Mouse (Mus musculus) MEL (cell line): Measurements from ENCODE around the gene Yipf2. TPM values are rescaled to one million over a fixed set of nuclear protein-coding genes. Genes with fewer than 3 reads are reported as not detected.

Experiments used
- DNase-seq: peaks from one replicate; pipeline ENCODE4 v3.0.0; 2011; ENCODE audit warnings: low read depth, low spot score
- H3K27ac ChIP-seq: 2 replicates; pipeline ENCODE4 v1.5.1; 2012; ENCODE audit warnings: low read depth, mild to moderate bottlenecking, control low read depth, low read length, moderate library complexity; ENCODE audit not compliant: control insufficient read depth
- H3K27me3 ChIP-seq, 2 experiments: fragments of 150-350 bp in 1 of 2; sonication (generic) in 1 of 2; 2 replicates each; pipeline ENCODE4 v1.6.1; 2012; ENCODE audit warnings: low read length in 2 of 2, mild to moderate bottlenecking in 2 of 2, improper control_type of control experiment in 1 of 2, moderate library complexity in 1 of 2; ENCODE audit not compliant: insufficient read depth in 2 of 2, control insufficient read depth in 1 of 2
- H3K36me3 ChIP-seq, 2 experiments: 2 replicates each; pipeline ENCODE4 v1.6.1; 2012 to 2014; ENCODE audit warnings: low read length in 2 of 2, improper control_type of control experiment in 1 of 2, inconsistent platforms in 1 of 2, mild to moderate bottlenecking in 1 of 2; ENCODE audit not compliant: insufficient read depth in 2 of 2, control insufficient read depth in 1 of 2
- H3K4me1 ChIP-seq, 2 experiments: fragments of 150-350 bp in 1 of 2; sonication (generic) in 1 of 2; 2 replicates each; pipeline ENCODE4 v1.6.1; 2012; ENCODE audit warnings: low read length in 2 of 2, improper control_type of control experiment in 1 of 2, mild to moderate bottlenecking in 1 of 2; ENCODE audit not compliant: insufficient read depth in 2 of 2, control insufficient read depth in 1 of 2
- H3K4me3 ChIP-seq, 2 experiments: fragments of 150-350 bp in 1 of 2; sonication (generic) in 1 of 2; 2 replicates each; pipeline ENCODE4 v1.5.1; 2012; ENCODE audit warnings: low read depth in 2 of 2, low read length in 2 of 2, mild to moderate bottlenecking in 2 of 2, moderate library complexity in 2 of 2, control low read depth in 1 of 2, improper control_type of control experiment in 1 of 2; ENCODE audit not compliant: control insufficient read depth in 1 of 2, insufficient read depth in 1 of 2
- H3K79me2 ChIP-seq: 2 replicates; pipeline ENCODE4 v1.6.1; 2012; ENCODE audit warnings: mild to moderate bottlenecking, low read length, moderate library complexity; ENCODE audit not compliant: control insufficient read depth, poor library complexity, insufficient read depth
- H3K9ac ChIP-seq: 2 replicates; pipeline ENCODE4 v1.6.1; 2012; ENCODE audit warnings: low read depth, mild to moderate bottlenecking, control low read depth, low read length, moderate library complexity; ENCODE audit not compliant: control insufficient read depth, poor library complexity, severe bottlenecking
- H3K9me3 ChIP-seq: fragments of 150-350 bp; sonication (generic); replicated peaks from 2 replicates; pipeline ENCODE4 v1.6.1; 2012; ENCODE audit warnings: mild to moderate bottlenecking, low read length, improper control_type of control experiment, moderate library complexity; ENCODE audit not compliant: insufficient read depth
- BHLHE40 ChIP-seq: IDR thresholded peaks from 2 replicates; pipeline ENCODE4 v1.6.1; 2012; ENCODE audit warnings: low read depth, mild to moderate bottlenecking, inconsistent platforms, low read length, improper control_type of control experiment, borderline replicate concordance
- CHD1 ChIP-seq: IDR thresholded peaks from 2 replicates; pipeline ENCODE4 v1.6.1; 2012; ENCODE audit warnings: low read depth, mild to moderate bottlenecking, inconsistent platforms, low read length, improper control_type of control experiment
- CHD2 ChIP-seq: IDR thresholded peaks from 2 replicates; pipeline ENCODE4 v1.6.1; 2011; ENCODE audit warnings: low read length, improper control_type of control experiment
- CTCF ChIP-seq, 3 experiments: IDR thresholded peaks in 2 of 3; conservative IDR thresholded peaks in 1 of 3; 2 replicates each; pipeline ENCODE4 v1.5.1; 2011 to 2012; ENCODE audit warnings: low read length in 3 of 3, low read depth in 2 of 3, mild to moderate bottlenecking in 2 of 3, improper control_type of control experiment in 1 of 3, inconsistent platforms in 1 of 3, mixed read lengths in 1 of 3, moderate library complexity in 1 of 3; ENCODE audit not compliant: control insufficient read depth in 1 of 3, insufficient read depth in 1 of 3, poor library complexity in 1 of 3, severe bottlenecking in 1 of 3
- E2F4 ChIP-seq: IDR thresholded peaks from 2 replicates; pipeline ENCODE4 v1.6.1; 2011; ENCODE audit warnings: low read depth, low read length, improper control_type of control experiment, borderline replicate concordance
- ELF1 ChIP-seq: IDR thresholded peaks from 2 replicates; pipeline ENCODE4 v1.6.1; 2014; ENCODE audit warnings: low read depth, mild to moderate bottlenecking, inconsistent platforms, low read length, improper control_type of control experiment, moderate library complexity
- EP300 ChIP-seq, 2 experiments: IDR thresholded peaks; 2 replicates each; pipeline ENCODE4 v1.6.1; 2011; ENCODE audit warnings: improper control_type of control experiment in 2 of 2, low read length in 2 of 2, low read depth in 1 of 2, mild to moderate bottlenecking in 1 of 2
- ETS1 ChIP-seq: IDR thresholded peaks from 2 replicates; pipeline ENCODE4 v1.6.1; 2012; ENCODE audit warnings: low read depth, mild to moderate bottlenecking, inconsistent platforms, low read length, improper control_type of control experiment, moderate library complexity
- GABPA ChIP-seq: IDR thresholded peaks from 2 replicates; pipeline ENCODE4 v1.6.1; 2012; ENCODE audit warnings: low read depth, mild to moderate bottlenecking, inconsistent platforms, low read length, improper control_type of control experiment, moderate library complexity
- HCFC1 ChIP-seq: IDR thresholded peaks from 2 replicates; pipeline ENCODE4 v1.6.1; 2012; ENCODE audit warnings: low read depth, mild to moderate bottlenecking, inconsistent platforms, low read length, improper control_type of control experiment, moderate library complexity
- KAT2A ChIP-seq: conservative IDR thresholded peaks from 2 replicates; pipeline ENCODE4 v1.6.1; 2012; ENCODE audit warnings: low read depth, low read length, improper control_type of control experiment, inconsistent platforms
- MAFK ChIP-seq: IDR thresholded peaks from 2 replicates; pipeline ENCODE4 v1.6.1; 2011; ENCODE audit warnings: low read depth, mild to moderate bottlenecking, low read length, improper control_type of control experiment, borderline replicate concordance
- MAX ChIP-seq: IDR thresholded peaks from 2 replicates; pipeline ENCODE4 v1.6.1; 2011; ENCODE audit warnings: low read length, improper control_type of control experiment
- MAZ ChIP-seq: IDR thresholded peaks from 2 replicates; pipeline ENCODE4 v1.6.1; 2012; ENCODE audit warnings: low read depth, mild to moderate bottlenecking, inconsistent platforms, low read length, improper control_type of control experiment
- MEF2A ChIP-seq: IDR thresholded peaks from 2 replicates; pipeline ENCODE4 v1.6.1; 2014; ENCODE audit warnings: low read depth, mild to moderate bottlenecking, inconsistent platforms, low read length, improper control_type of control experiment; ENCODE audit not compliant: poor library complexity, insufficient replicate concordance, severe bottlenecking; ENCODE audit errors: extremely low read depth
- MXI1 ChIP-seq: IDR thresholded peaks from 2 replicates; pipeline ENCODE4 v1.6.1; 2011; ENCODE audit warnings: mild to moderate bottlenecking, low read depth, low read length, improper control_type of control experiment
- MYB ChIP-seq: IDR thresholded peaks from 2 replicates; pipeline ENCODE4 v1.6.1; 2011; ENCODE audit warnings: mild to moderate bottlenecking, low read depth, low read length, improper control_type of control experiment
- MYC ChIP-seq: IDR thresholded peaks from 2 replicates; pipeline ENCODE4 v1.6.1; 2011; ENCODE audit warnings: low read depth, mild to moderate bottlenecking, low read length, improper control_type of control experiment, moderate library complexity
- NELFE ChIP-seq: IDR thresholded peaks from 2 replicates; pipeline ENCODE4 v1.6.1; 2011; ENCODE audit warnings: low read depth, low read length, improper control_type of control experiment
- NRF1 ChIP-seq: IDR thresholded peaks from 2 replicates; pipeline ENCODE4 v1.6.1; 2014; ENCODE audit warnings: low read depth, mild to moderate bottlenecking, inconsistent platforms, low read length, improper control_type of control experiment, moderate library complexity; ENCODE audit not compliant: poor library complexity, insufficient read depth, severe bottlenecking
- POLR2A ChIP-seq, 2 experiments: IDR thresholded peaks; 2 replicates each; pipeline ENCODE4 v1.6.1; 2011 to 2012; ENCODE audit warnings: low read length in 2 of 2, mild to moderate bottlenecking in 2 of 2, control low read depth in 1 of 2, improper control_type of control experiment in 1 of 2, low read depth in 1 of 2, moderate library complexity in 1 of 2; ENCODE audit not compliant: control insufficient read depth in 1 of 2, insufficient read depth in 1 of 2, poor library complexity in 1 of 2
- POLR2AphosphoS2 ChIP-seq: IDR thresholded peaks from 2 replicates; pipeline ENCODE4 v1.6.1; 2011; ENCODE audit warnings: low read length, improper control_type of control experiment
- RAD21 ChIP-seq: IDR thresholded peaks from 2 replicates; pipeline ENCODE4 v1.6.1; 2011; ENCODE audit warnings: mild to moderate bottlenecking, low read depth, low read length, improper control_type of control experiment
- SIN3A ChIP-seq: IDR thresholded peaks from 2 replicates; pipeline ENCODE4 v1.6.1; 2012; ENCODE audit warnings: low read length, improper control_type of control experiment, inconsistent platforms
- TAL1 ChIP-seq: IDR thresholded peaks from 2 replicates; pipeline ENCODE4 v1.6.1; 2012; ENCODE audit warnings: mild to moderate bottlenecking, inconsistent platforms, low read length, moderate library complexity, mixed read lengths
- TBP ChIP-seq: IDR thresholded peaks from 2 replicates; pipeline ENCODE4 v1.8.0; 2011; ENCODE audit warnings: low read depth, low read length, improper control_type of control experiment
- TCF12 ChIP-seq: IDR thresholded peaks from 2 replicates; pipeline ENCODE4 v1.6.1; 2014; ENCODE audit warnings: low read depth, mild to moderate bottlenecking, inconsistent platforms, low read length, improper control_type of control experiment, moderate library complexity
- UBTF ChIP-seq: IDR thresholded peaks from 2 replicates; pipeline ENCODE4 v1.6.1; 2012; ENCODE audit warnings: low read depth, mild to moderate bottlenecking, inconsistent platforms, low read length, improper control_type of control experiment, moderate library complexity, borderline replicate concordance; ENCODE audit not compliant: insufficient read depth
- USF1 ChIP-seq: IDR thresholded peaks from 2 replicates; pipeline ENCODE4 v1.6.1; 2014; ENCODE audit warnings: low read depth, mild to moderate bottlenecking, inconsistent platforms, low read length, improper control_type of control experiment, moderate library complexity
- ZC3H11A ChIP-seq: IDR thresholded peaks from 2 replicates; pipeline ENCODE4 v1.6.1; 2012; ENCODE audit warnings: low read depth, mild to moderate bottlenecking, inconsistent platforms, low read length, improper control_type of control experiment
- ZKSCAN1 ChIP-seq: IDR thresholded peaks from 2 replicates; pipeline ENCODE4 v1.6.1; 2012; ENCODE audit warnings: low read depth, mild to moderate bottlenecking, inconsistent platforms, low read length, improper control_type of control experiment, moderate library complexity
- polyA plus RNA-seq, 2 experiments: library from polyadenylated mRNA; stranded (reverse) in 1 of 2; unstranded in 1 of 2; fragments of >175 nt in 1 of 2; fragments of >200 nt in 1 of 2; gene quantifications; 2 replicates each; pipeline versions ENCODE4 v1.2.1 to v1.2.4; 2012; ENCODE audit warnings: low replicate concordance in 2 of 2, low read depth in 1 of 2; ENCODE audit not compliant: insufficient read length in 2 of 2, insufficient read depth in 1 of 2, missing spikeins in 1 of 2
- total RNA-seq: library from RNA; depleted of rRNA; stranded (reverse); fragments of 300-350 nt; gene quantifications from 2 replicates; pipeline ENCODE4 v1.2.3, GENCODE M21; 2012

The Yipf2 gene
- total and polyA plus RNA-seq, 3 experiments = 22.8 to 84.9 TPM; not detected in 1

DNA sequence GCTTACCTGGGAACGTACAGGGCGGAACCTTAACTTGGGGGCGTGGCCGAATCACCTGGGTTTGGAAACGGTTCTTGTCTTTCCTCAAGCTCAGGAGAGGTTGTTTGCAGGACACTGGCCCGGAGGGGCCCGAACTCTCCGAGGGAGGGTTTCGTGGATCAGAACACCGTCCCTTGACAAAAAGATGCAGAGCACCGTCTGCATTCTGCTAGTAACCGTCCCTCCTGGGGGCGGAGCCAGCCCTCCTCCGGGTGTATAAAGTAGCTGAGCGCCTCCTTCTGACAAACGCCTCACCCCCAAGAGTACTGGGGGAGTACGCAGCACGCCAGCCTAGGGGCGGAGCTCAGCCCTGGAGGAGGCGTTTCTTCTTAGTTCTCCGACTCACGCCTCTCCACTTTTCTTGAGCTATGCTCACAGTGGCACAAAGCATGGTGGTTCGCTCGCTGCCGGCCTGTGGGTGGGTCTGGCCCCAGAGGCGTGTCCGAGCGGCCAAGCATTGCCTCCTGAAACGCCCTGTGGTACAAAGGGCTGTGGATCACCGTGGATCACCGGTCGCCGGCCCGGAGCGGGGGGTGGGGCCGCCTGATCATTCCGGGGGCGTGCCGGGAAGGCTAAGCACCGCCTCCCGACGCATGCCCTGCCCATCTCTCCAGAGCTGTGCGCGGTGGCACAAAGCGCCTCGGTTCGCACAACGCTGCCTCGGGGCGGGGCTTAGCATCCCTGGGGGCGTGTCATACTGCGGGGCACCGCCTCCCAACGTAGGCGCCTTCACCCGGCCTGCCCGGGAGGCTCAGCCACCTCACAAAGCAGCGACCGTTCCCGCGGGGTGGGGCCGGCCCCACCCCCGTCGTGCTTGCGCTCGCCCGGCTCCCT lies 46.5 kb downstream of the Yipf2 start:
- Histone ChIP-seq H3K9ac (peak overlapping the region; percentile 69), H3K4me1 (peaks cover 15 to 17% of the 10 kb centered on the region in 2 experiments), H3K79me2 (peaks cover 41% of the 10 kb centered on the region), H3K27ac (peak overlapping the region; percentile 38; the same call in 1 of the 2 replicates)
- no peak for TF ChIP-seq ZC3H11A
- TF ChIP-seq ZKSCAN1 = 0 out of 2 replicates have a peak, but pooled peaks have one; percentile 8
- peak; percentile 64; the same call in 1 of the 2 replicates for TF ChIP-seq MYB
- peak; percentile 82 for TF ChIP-seq HCFC1
- TF ChIP-seq MEF2A = peak; percentile 65; the same call in 1 of the 2 replicates
- no peak; the same call in 1 of the 2 replicates for TF ChIP-seq KAT2A
- TF ChIP-seq EP300 (IDR thresholded peaks at IDR 0.05; ENCODE audit: low read depth in 1 of 2, low read length in 2 of 2) = peak in 1 of 2 experiments; percentile 53; a peak in 2 of 4 replicates
- TF ChIP-seq MAX = peak; percentile 70
- peak; percentile 41; the same call in 1 of the 2 replicates for TF ChIP-seq USF1
- TF ChIP-seq RAD21 = no peak; the same call in none of the 2 replicates
- no peak; the same call in none of the 2 replicates for TF ChIP-seq POLR2AphosphoS2
- peak; percentile 92 for TF ChIP-seq TBP
- TF ChIP-seq GABPA = no peak
- TF ChIP-seq POLR2A (IDR thresholded peaks at IDR 0.05; ENCODE audit: control insufficient read depth in 1 of 2, insufficient read depth in 1 of 2, low read depth in 1 of 2, low read length in 2 of 2, poor library complexity in 1 of 2) = peak in 1 of 2 experiments; percentile 74; a peak in 3 of 4 replicates
- peak; percentile 54 for TF ChIP-seq MYC
- TF ChIP-seq MAZ = peak; percentile 98
- no peak for TF ChIP-seq UBTF
- TF ChIP-seq TAL1 = no peak
- TF ChIP-seq TCF12 = peak; percentile 56; the same call in 1 of the 2 replicates
- peak; percentile 53; the same call in 1 of the 2 replicates for TF ChIP-seq E2F4
- TF ChIP-seq MAFK = no peak
- peak in 2 of 3 experiments; percentile 48 to 96; a peak in 5 of 6 replicates for TF ChIP-seq CTCF (IDR thresholded peaks at IDR 0.05 in 2 of 3, conservative IDR thresholded peaks at IDR 0.05 in 1 of 3; ENCODE audit: control insufficient read depth in 1 of 3, insufficient read depth in 1 of 3, low read depth in 2 of 3, low read length in 3 of 3, poor library complexity in 1 of 3, severe bottlenecking in 1 of 3)
- peak; percentile 89 for TF ChIP-seq NRF1
- TF ChIP-seq ELF1 = peak; percentile 53
- peak; percentile 51; the same call in 1 of the 2 replicates for TF ChIP-seq ETS1
- TF ChIP-seq SIN3A = peak; percentile 91
- TF ChIP-seq BHLHE40 = no peak
- TF ChIP-seq MXI1 = peak; percentile 90
- peak; percentile 46; the same call in 1 of the 2 replicates for TF ChIP-seq NELFE
- TF ChIP-seq CHD1 = no peak
- no peak for TF ChIP-seq CHD2
- TF ChIP-seq, all 39 proteins: peak for 20
- peak; percentile 100 for DNase-seq
- peaks cover 17 to 20% of the 10 kb centered on the region in 2 experiments for H3K36me3 ChIP-seq
- peak overlapping the region; percentile 67 to 95 for H3K4me3 ChIP-seq
- H3K9me3 ChIP-seq = no peaks in the 10 kb centered on the region
- no peaks in the 10 kb centered on the region for H3K27me3 ChIP-seq
